Mouse (Mus musculus) E14TG2a.4 (cell line): ENCODE measurements around the gene Kmt5a.

Experiments used
- CTCF ChIP-seq: conservative IDR thresholded peaks from 2 replicates; pipeline ENCODE4 v1.5.1; 2014; ENCODE audit warnings: low read length
- NANOG ChIP-seq: IDR thresholded peaks from 2 replicates; pipeline ENCODE4 v1.6.1; 2014; ENCODE audit warnings: borderline replicate concordance, low read length, mixed read lengths
- POU5F1 ChIP-seq: IDR thresholded peaks from 2 replicates; pipeline ENCODE4 v1.6.1; 2014; ENCODE audit warnings: low read length, borderline replicate concordance

DNA sequence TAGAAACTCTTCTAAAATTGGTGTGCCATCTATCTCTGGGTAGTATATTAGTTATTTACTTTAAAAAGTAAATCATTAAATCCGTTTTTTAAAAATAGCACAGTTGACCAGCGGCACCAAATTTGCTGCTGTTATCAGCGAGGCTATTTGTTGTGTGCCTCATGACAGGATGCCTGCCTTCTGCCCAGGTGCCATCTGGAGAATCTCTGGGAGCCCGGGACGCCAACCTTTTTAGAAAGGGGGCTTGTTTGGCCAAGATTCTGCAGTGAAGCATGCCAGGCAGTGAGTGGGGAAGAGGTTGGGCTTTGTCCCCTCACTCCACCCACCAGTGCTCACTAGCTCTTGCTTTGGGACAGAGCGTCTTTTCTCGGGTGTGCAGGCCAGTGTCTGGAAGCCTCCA is 10.3 kb downstream of the Kmt5a start:
- TF ChIP-seq CTCF (no peak), NANOG (no peak), POU5F1 (no peak)
